21 mouse cellular contexts compared by ENCODE assay signal in genomic region chr2:91633334-91633977, GRCm38 (mm10). TPM values are rescaled to one million over a fixed set of nuclear protein-coding genes. Genes with fewer than 3 reads are reported as not detected.
DNase-seq lines count a peak whose midpoint lies in the region; ATAC-seq and TF ChIP-seq lines count a peak whose summit lies in the region.
"Had no signal": no experiment of that assay in that cellular context is flagged by ENCODE, and none has a peak within 500 bp of the region (broad histone marks: within the 10 kb centered on the region; RNA-seq: fewer than 3 reads in every experiment).

No protein-coding gene starts in this region.

- no peak overlapping the region for H3K9ac ChIP-seq in forebrain, embryonic 11.5 days (ENCODE audit: low read length)
- no peak overlapping the region for H3K9ac ChIP-seq in forebrain, postnatal 0 days
- no peak overlapping the region for H3K9ac ChIP-seq in midbrain, embryonic 11.5 days (ENCODE audit: low read length)
- no peak overlapping the region for H3K9ac ChIP-seq in midbrain, embryonic 13.5 days (replicated peaks)
- H3K9ac ChIP-seq in liver, embryonic 16.5 days (ENCODE audit: low read depth, low read length) = peak overlapping the region; percentile 28; the same call in 1 of the 2 replicates
- H3K9ac ChIP-seq: heart, embryonic 12.5 days; hindbrain, embryonic 12.5 days had no signal

- WGBS in forebrain, embryonic 11.5 days = 84% methylated on average over 12 of the region's 12 CpGs
- WGBS in forebrain, postnatal 0 days = 83% methylated on average over 12 of the region's 12 CpGs
- WGBS in midbrain, embryonic 11.5 days = 81% methylated on average over 12 of the region's 12 CpGs
- WGBS in midbrain, embryonic 13.5 days = 83% methylated on average over 12 of the region's 12 CpGs
- WGBS in liver, embryonic 16.5 days (ENCODE audit: insufficient replicate concordance) = 58% methylated on average over 12 of the region's 12 CpGs

- H3K27me3 ChIP-seq in forebrain, embryonic 11.5 days (ENCODE audit: control insufficient read depth, insufficient read depth, low read length) = no peaks in the 10 kb centered on the region
- H3K27me3 ChIP-seq in forebrain, postnatal 0 days (ENCODE audit: insufficient read depth, low read length) = no peaks in the 10 kb centered on the region
- no peaks in the 10 kb centered on the region for H3K27me3 ChIP-seq in midbrain, embryonic 11.5 days (ENCODE audit: control insufficient read depth, insufficient read depth, low read length)
- no peaks in the 10 kb centered on the region for H3K27me3 ChIP-seq in midbrain, embryonic 13.5 days
- H3K27me3 ChIP-seq in liver, embryonic 16.5 days (ENCODE audit: control insufficient read depth, insufficient read depth, low read depth, low read length) = no peaks in the 10 kb centered on the region
- H3K27me3 ChIP-seq: heart, embryonic 12.5 days; hindbrain, embryonic 12.5 days; Patski had no signal

- no peak for ATAC-seq in forebrain, embryonic 11.5 days (replicated peaks; ENCODE audit: low FRiP score)
- no peak for ATAC-seq in forebrain, postnatal 0 days
- no peak for ATAC-seq in midbrain, embryonic 11.5 days (ENCODE audit: low FRiP score)
- no peak for ATAC-seq in midbrain, embryonic 13.5 days
- ATAC-seq in liver, embryonic 16.5 days (ENCODE audit: low read depth) = no peak
- ATAC-seq: activated CD4-positive, CD25-positive, alpha-beta regulatory T cell, adult 4 months; forebrain, embryonic 14.5 days; hindbrain, embryonic 16.5 days; Patski had no signal

- H3K27ac ChIP-seq in forebrain, embryonic 11.5 days (ENCODE audit: low read depth, low read length) = no peak overlapping the region
- H3K27ac ChIP-seq in forebrain, postnatal 0 days (ENCODE audit: low read depth, low read length) = no peak overlapping the region
- no peak overlapping the region for H3K27ac ChIP-seq in midbrain, embryonic 11.5 days (ENCODE audit: low read depth, low read length)
- H3K27ac ChIP-seq in midbrain, embryonic 13.5 days = no peak overlapping the region
- no peak overlapping the region; the same call in 1 of the 2 replicates for H3K27ac ChIP-seq in liver, embryonic 16.5 days (ENCODE audit: low read length)
- H3K27ac ChIP-seq: embryonic facial prominence, embryonic 10.5 days; hindbrain, embryonic 12.5 days had no signal

- no peak overlapping the region for H3K4me2 ChIP-seq in forebrain, embryonic 11.5 days (ENCODE audit: low read depth, low read length, severe bottlenecking)
- no peak overlapping the region for H3K4me2 ChIP-seq in forebrain, postnatal 0 days (ENCODE audit: low read depth)
- H3K4me2 ChIP-seq in midbrain, embryonic 11.5 days = no peak overlapping the region
- no peak overlapping the region for H3K4me2 ChIP-seq in midbrain, embryonic 13.5 days (replicated peaks)
- peak overlapping the region; percentile 56 for H3K4me2 ChIP-seq in liver, embryonic 16.5 days (ENCODE audit: low read depth, low read length)
- H3K4me2 ChIP-seq: heart, embryonic 12.5 days; hindbrain, embryonic 12.5 days had no signal

- peak; percentile 28 for DNase-seq in forebrain, embryonic 11.5 days (ENCODE audit: low spot score)
- no peak for DNase-seq in forebrain, postnatal 0 days
- peak; percentile 39 for DNase-seq in midbrain, embryonic 11.5 days (ENCODE audit: low spot score, missing footprints)
- no peak for DNase-seq in yolk sac, embryonic 10.5 days (ENCODE audit: low spot score)
- DNase-seq in adrenal gland, adult 2 months = no peak
- DNase-seq: adrenal gland, postnatal 25 days; B cell, adult 2 months; cerebellum, adult 2 months; cerebellum, postnatal 10 days; gastrocnemius, postnatal 36 days; heart, adult 18-20 months; heart, postnatal 36 days had no signal

- no peak for TF ChIP-seq CTCF in forebrain, postnatal 0 days (IDR thresholded peaks at IDR 0.05; ENCODE audit: low read depth)

- H3K4me3 ChIP-seq in forebrain, embryonic 11.5 days (ENCODE audit: low read depth, low read length) = no peak overlapping the region
- H3K4me3 ChIP-seq in forebrain, postnatal 0 days (ENCODE audit: low read depth, low read length) = no peak overlapping the region
- H3K4me3 ChIP-seq in midbrain, embryonic 11.5 days (ENCODE audit: low read depth, low read length) = no peak overlapping the region
- no peak overlapping the region for H3K4me3 ChIP-seq in midbrain, embryonic 13.5 days (replicated peaks)
- peak overlapping the region; percentile 49 for H3K4me3 ChIP-seq in liver, embryonic 16.5 days (ENCODE audit: low read depth, low read length)
- H3K4me3 ChIP-seq: embryonic facial prominence, embryonic 10.5 days; heart, embryonic 12.5 days; hindbrain, embryonic 12.5 days had no signal

- no peaks in the 10 kb centered on the region for H3K4me1 ChIP-seq in forebrain, embryonic 11.5 days (replicated peaks; ENCODE audit: control insufficient read depth, insufficient read depth, low read length)
- no peaks in the 10 kb centered on the region for H3K4me1 ChIP-seq in forebrain, postnatal 0 days (ENCODE audit: insufficient read depth)
- no peaks in the 10 kb centered on the region for H3K4me1 ChIP-seq in midbrain, embryonic 11.5 days (ENCODE audit: control insufficient read depth, insufficient read depth, low read length)
- no peaks in the 10 kb centered on the region for H3K4me1 ChIP-seq in midbrain, embryonic 13.5 days (replicated peaks)
- H3K4me1 ChIP-seq in liver, embryonic 16.5 days (ENCODE audit: control insufficient read depth, low read depth, low read length) = peaks cover 21% of the 10 kb centered on the region
- H3K4me1 ChIP-seq: hindbrain, embryonic 12.5 days had no signal

- H3K9me3 ChIP-seq in forebrain, embryonic 11.5 days (ENCODE audit: control insufficient read depth, low read length) = no peaks in the 10 kb centered on the region
- H3K9me3 ChIP-seq in forebrain, postnatal 0 days (ENCODE audit: low read length) = no peaks in the 10 kb centered on the region
- H3K9me3 ChIP-seq in midbrain, embryonic 11.5 days (ENCODE audit: control insufficient read depth, low read length) = no peaks in the 10 kb centered on the region
- H3K9me3 ChIP-seq in midbrain, embryonic 13.5 days = no peaks in the 10 kb centered on the region
- H3K9me3 ChIP-seq in liver, embryonic 16.5 days (replicated peaks; ENCODE audit: control insufficient read depth, low read length) = no peaks in the 10 kb centered on the region
- H3K9me3 ChIP-seq: embryonic facial prominence, embryonic 10.5 days; heart, embryonic 12.5 days; hindbrain, embryonic 12.5 days had no signal

- H3K36me3 ChIP-seq in forebrain, embryonic 11.5 days (ENCODE audit: control insufficient read depth, insufficient read depth, low read length) = no peaks in the 10 kb centered on the region
- no peaks in the 10 kb centered on the region for H3K36me3 ChIP-seq in forebrain, postnatal 0 days (ENCODE audit: insufficient read depth)
- H3K36me3 ChIP-seq in midbrain, embryonic 11.5 days (ENCODE audit: control insufficient read depth, insufficient read depth, low read length) = no peaks in the 10 kb centered on the region
- H3K36me3 ChIP-seq in midbrain, embryonic 13.5 days = no peaks in the 10 kb centered on the region
- H3K36me3 ChIP-seq in liver, embryonic 16.5 days (ENCODE audit: control insufficient read depth, insufficient read depth) = no peaks in the 10 kb centered on the region
- H3K36me3 ChIP-seq: embryonic facial prominence, embryonic 10.5 days; heart, embryonic 12.5 days; hindbrain, embryonic 12.5 days had no signal

RNA-seq across cellular contexts. Expression of gene F2, which starts 2.8 kb away (rescaled TPM):
- not detected in 2 replicates for polyA plus RNA-seq in forebrain, embryonic 11.5 days (2014; fragmentation: Nextera tagmentation; extraction: Ambion mirVana)
- total RNA-seq in forebrain, postnatal 0 days (2014; rRNA removed) = 0.15 TPM in 1 of 2 replicates, not detected in the other
- polyA plus RNA-seq in forebrain, postnatal 0 days (2015; fragmentation: Nextera tagmentation; extraction: Ambion mirVana) = 0.14 TPM in 1 of 2 replicates, not detected in the other
- 0.07 TPM in 1 of 2 replicates, not detected in the other for polyA plus RNA-seq in midbrain, embryonic 11.5 days (2014; fragmentation: Nextera tagmentation; extraction: Ambion mirVana)
- 0.32 TPM in 1 of 2 replicates, not detected in the other for polyA plus RNA-seq in midbrain, embryonic 13.5 days (2015; fragmentation: Nextera tagmentation; extraction: Ambion mirVana)
- polyA plus RNA-seq in liver, embryonic 16.5 days (2015; fragmentation: Nextera tagmentation; extraction: Ambion mirVana) = 541 and 638 TPM in 2 replicates
- 1 to 10 TPM in 1 of 2 experiments, under 1 TPM in 1; 0.38 to 2.9 TPM for total RNA-seq in adrenal gland, adult 2 months (2021)
- 1.2 TPM in 1 of 2 replicates, not detected in the other for polyA plus RNA-seq in adrenal gland, adult 2 months (2012; rRNA removed)
- total RNA-seq: heart, adult 18-20 months; heart, postnatal 36 days had no signal
- polyA plus RNA-seq: Patski had no signal

RNA-seq across cellular contexts. Expression of gene Zfp408, which starts 16.1 kb away (rescaled TPM):
- 8.4 and 9.8 TPM in 2 replicates for polyA plus RNA-seq in forebrain, embryonic 11.5 days (2014; fragmentation: Nextera tagmentation; extraction: Ambion mirVana)
- total RNA-seq in forebrain, postnatal 0 days (2014; rRNA removed) = 18.5 and 30.7 TPM in 2 replicates
- polyA plus RNA-seq in forebrain, postnatal 0 days (2015; fragmentation: Nextera tagmentation; extraction: Ambion mirVana) = 6.2 and 8.7 TPM in 2 replicates
- polyA plus RNA-seq in midbrain, embryonic 11.5 days (2014; fragmentation: Nextera tagmentation; extraction: Ambion mirVana) = 6.3 and 7.5 TPM in 2 replicates
- polyA plus RNA-seq in midbrain, embryonic 13.5 days (2015; fragmentation: Nextera tagmentation; extraction: Ambion mirVana) = 14.0 and 14.6 TPM in 2 replicates
- 2.5 and 3.3 TPM in 2 replicates for polyA plus RNA-seq in liver, embryonic 16.5 days (2015; fragmentation: Nextera tagmentation; extraction: Ambion mirVana)
- 1 to 10 TPM; 8.0 to 9.6 TPM for total RNA-seq in adrenal gland, adult 2 months (2021)
- 18.9 and 20.5 TPM in 2 replicates for polyA plus RNA-seq in adrenal gland, adult 2 months (2012; rRNA removed)

RNA-seq across cellular contexts. Expression of gene Arhgap1, which starts 16.2 kb away (rescaled TPM):
- polyA plus RNA-seq in forebrain, embryonic 11.5 days (2014; fragmentation: Nextera tagmentation; extraction: Ambion mirVana) = 70.7 and 79.1 TPM in 2 replicates
- 81.5 and 104 TPM in 2 replicates for total RNA-seq in forebrain, postnatal 0 days (2014; rRNA removed)
- 107 and 111 TPM in 2 replicates for polyA plus RNA-seq in forebrain, postnatal 0 days (2015; fragmentation: Nextera tagmentation; extraction: Ambion mirVana)
- polyA plus RNA-seq in midbrain, embryonic 11.5 days (2014; fragmentation: Nextera tagmentation; extraction: Ambion mirVana) = 69.7 and 75.8 TPM in 2 replicates
- polyA plus RNA-seq in midbrain, embryonic 13.5 days (2015; fragmentation: Nextera tagmentation; extraction: Ambion mirVana) = 89.0 and 90.4 TPM in 2 replicates
- 42.1 and 42.5 TPM in 2 replicates for polyA plus RNA-seq in liver, embryonic 16.5 days (2015; fragmentation: Nextera tagmentation; extraction: Ambion mirVana)
- total RNA-seq in adrenal gland, adult 2 months (2021) = 10 to 100 TPM; 64.4 to 65.4 TPM
- polyA plus RNA-seq in adrenal gland, adult 2 months (2012; rRNA removed) = 52.9 and 65.8 TPM in 2 replicates

Comparison
In these comparisons a context has a peak if more than half of its experiments do, and no peak if none do; other contexts are left out.
1. DNase-seq: peak in forebrain, embryonic 11.5 days (single experiment) and midbrain, embryonic 11.5 days (single experiment); none in forebrain, postnatal 0 days (single experiment), yolk sac, embryonic 10.5 days (single experiment) and adrenal gland, adult 2 months (single experiment).
2. RNA of gene F2, which starts 2.8 kb away (polyA plus RNA-seq): 541 to 638 TPM in liver, embryonic 16.5 days; 1.2 TPM in adrenal gland, adult 2 months, 0.07 TPM in midbrain, embryonic 11.5 days, 0.32 TPM in midbrain, embryonic 13.5 days, 0.14 TPM in forebrain, postnatal 0 days and not detected in forebrain, embryonic 11.5 days; every median in the first group is over 100 times any median in the second.